Mouse (Mus musculus) brain, embryonic 14.5 days (tissue): ENCODE results near the gene Disp1. TPM values are rescaled to one million over a fixed set of nuclear protein-coding genes. Genes with fewer than 3 reads are reported as not detected.
A peak's percentile ranks its signal among the peaks of the same experiment; 100 is the strongest.

Experiments used
- DNase-seq: peaks from one replicate; pipeline ENCODE4 v3.0.0-alpha.2; 2011; ENCODE audit warnings: low read depth
- CTCF ChIP-seq: fragments of 200-500 bp; IDR thresholded peaks from 2 replicates; pipeline ENCODE4 v1.5.1; 2012; ENCODE audit warnings: inconsistent platforms, mild to moderate bottlenecking, moderate library complexity, borderline replicate concordance; ENCODE audit not compliant: insufficient read depth, insufficient read length; ENCODE audit errors: extremely low read depth
- POLR2A ChIP-seq: fragments of 200-500 bp; IDR thresholded peaks from 2 replicates; pipeline ENCODE4 v1.6.1; 2012; ENCODE audit warnings: mild to moderate bottlenecking, inconsistent platforms, borderline replicate concordance; ENCODE audit not compliant: poor library complexity, insufficient read depth, insufficient read length, severe bottlenecking; ENCODE audit errors: extremely low read depth
- polyA plus RNA-seq: library from polyadenylated mRNA; depleted of rRNA; stranded (reverse); fragments of >200 nt; gene quantifications from 2 replicates; pipeline ENCODE4 v1.2.3, GENCODE M21; 2012; rRNA removed

Disp1 gene
- polyA plus RNA-seq = 11.1 and 15.6 TPM in 2 replicates

- no peak for TF ChIP-seq CTCF
- peak; percentile 84 for TF ChIP-seq POLR2A
- DNase-seq = peak; percentile 87
Observed at GRCm38 (mm10) chr1:183220796-183221718, at the start of gene Disp1. Disp1 (minus strand) TSS chr1:183221522.

- no peak for DNase-seq
- no peak for TF ChIP-seq CTCF
- TF ChIP-seq POLR2A = no peak
Observed at GRCm38 (mm10) chr1:183267666-183268065, 46.3 kb upstream of the Disp1 start.

- TF ChIP-seq POLR2A = no peak
- TF ChIP-seq CTCF = no peak
- no peak for DNase-seq
Observed at GRCm38 (mm10) chr1:183265921-183266467, 44.7 kb upstream of the Disp1 start.

- no peak for TF ChIP-seq POLR2A
- peak; percentile 27 for DNase-seq
Observed at GRCm38 (mm10) chr1:183264145-183265008, 43.1 kb upstream of the Disp1 start.

GRCm38 (mm10) chr1:183252574-183252973, 31.3 kb upstream of the Disp1 start:
- TF ChIP-seq CTCF (no peak), POLR2A (no peak)
- peak; percentile 78 for DNase-seq

GRCm38 (mm10) chr1:183251818-183252217, 30.5 kb upstream of the Disp1 start:
- no peak for TF ChIP-seq CTCF
- TF ChIP-seq POLR2A = no peak
- no peak for DNase-seq

- no peak for DNase-seq
- TF ChIP-seq POLR2A = no peak
- TF ChIP-seq CTCF = no peak
Observed at GRCm38 (mm10) chr1:183250612-183251011, 29.3 kb upstream of the Disp1 start.

GRCm38 (mm10) chr1:183248144-183248543, 26.8 kb upstream of the Disp1 start:
- peak; percentile 42 for DNase-seq
- TF ChIP-seq POLR2A (no peak), CTCF (no peak)

- no peak for TF ChIP-seq CTCF
- TF ChIP-seq POLR2A = no peak
- DNase-seq = no peak
Observed at GRCm38 (mm10) chr1:183243293-183243692, 22.0 kb upstream of the Disp1 start.

GRCm38 (mm10) chr1:183237901-183238300, 16.6 kb upstream of the Disp1 start:
- peak; percentile 79 for DNase-seq
- no peak for TF ChIP-seq POLR2A
- peak; percentile 41; the same call in 1 of the 2 replicates for TF ChIP-seq CTCF

GRCm38 (mm10) chr1:183236460-183236859, 15.1 kb upstream of the Disp1 start:
- TF ChIP-seq POLR2A (no peak), CTCF (no peak)
- no peak for DNase-seq
